Mouse (Mus musculus): ENCODE data around the gene Ppp1r18.

DNA sequence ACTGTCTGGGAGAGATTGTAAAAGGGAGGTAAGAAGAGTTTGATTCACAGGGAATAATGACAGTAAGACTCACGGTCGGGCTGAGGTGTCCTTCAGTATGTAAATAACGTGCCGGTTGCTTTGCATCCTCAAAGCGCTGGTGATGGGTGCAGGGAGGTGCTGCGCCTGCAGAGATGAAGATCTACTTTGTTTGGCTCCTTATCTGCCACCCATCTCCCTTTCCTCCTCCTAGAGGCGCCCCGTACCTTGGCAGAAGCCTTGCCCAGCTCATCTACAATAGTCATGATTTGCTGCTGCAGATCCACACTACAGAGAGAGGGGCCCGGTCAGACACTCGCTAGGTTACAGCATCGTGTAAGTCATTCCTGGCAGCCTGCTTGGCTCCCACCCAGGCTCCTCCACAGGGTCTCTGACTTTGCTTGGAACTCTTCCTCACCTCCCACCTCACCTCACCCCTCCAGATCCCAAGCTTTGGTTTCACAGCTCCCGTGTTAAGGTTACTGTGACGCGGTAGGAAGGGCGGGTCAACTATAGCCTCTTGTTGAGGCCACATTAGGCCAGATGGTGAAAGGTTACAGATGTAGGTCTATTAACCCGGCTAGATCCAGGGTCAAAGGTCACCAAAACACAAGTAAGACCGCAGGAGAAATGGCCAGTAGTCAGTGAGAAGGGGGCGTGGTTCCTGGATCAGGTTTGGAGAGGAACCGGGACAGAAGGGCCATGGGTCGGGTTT is 44.0 kb downstream of the Ppp1r18 start:
- TF ChIP-seq CTCF (IDR thresholded peaks at IDR 0.05; ENCODE audit: insufficient read depth, low read length) (no peak), POLR2A (IDR thresholded peaks at IDR 0.05; ENCODE audit: borderline replicate concordance, extremely low read depth, low read depth, low read length) (no peak)

Data from lung, adult 2 months (tissue).